8 mouse cellular contexts compared by ENCODE assay signal in the genomic region with DNA sequence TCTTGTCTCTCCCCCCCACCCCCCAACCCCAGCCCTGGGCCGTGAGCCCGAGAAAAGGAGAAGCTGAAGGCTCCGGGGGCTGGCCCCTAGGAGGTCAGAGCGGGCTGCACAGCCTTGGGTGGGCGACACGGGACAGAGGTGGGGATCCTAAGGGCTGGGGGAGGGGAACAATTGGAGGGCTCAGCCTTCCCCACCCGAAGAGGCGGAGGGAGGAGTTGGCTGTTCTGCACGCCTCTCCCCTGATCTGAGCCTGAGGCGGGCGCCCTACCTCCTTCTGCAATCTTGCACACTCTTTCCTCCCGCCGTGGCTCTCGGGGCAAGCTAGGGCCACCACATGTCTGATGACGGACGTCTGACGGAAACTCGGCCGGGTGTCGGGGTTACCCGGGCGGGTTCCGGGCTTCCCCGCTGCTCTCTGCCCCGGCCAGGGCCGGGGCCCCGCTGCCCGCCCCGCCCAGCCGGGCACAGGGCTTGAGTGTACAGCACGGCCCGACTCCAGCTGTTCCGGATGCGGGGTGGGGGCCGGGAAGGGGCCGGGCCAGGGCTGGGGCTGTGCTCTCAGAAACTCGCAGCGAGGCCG. TPM values are rescaled to one million over a fixed set of nuclear protein-coding genes. Genes with fewer than 3 reads are reported as not detected.
DNase-seq lines count a peak whose midpoint lies in the region; ATAC-seq and TF ChIP-seq lines count a peak whose summit lies in the region.

No protein-coding gene starts in this region.

- ATAC-seq in embryonic facial prominence, embryonic 11.5 days (replicated peaks; ENCODE audit: insufficient number of reproducible peaks, low FRiP score, low TSS enrichment, low read depth) = peak; percentile 67; the same call in 1 of the 2 replicates
- 0 out of 2 replicates have a peak, but pooled peaks have one; percentile 21 for ATAC-seq in heart, embryonic 16.5 days (replicated peaks; ENCODE audit: extremely low read depth, insufficient read depth, low FRiP score)
- peak; percentile 79 for ATAC-seq in limb, embryonic 14.5 days (ENCODE audit: low FRiP score, low read depth)

- peaks cover 6% of the 10 kb centered on the region; the same call in 1 of the 2 replicates for H3K4me1 ChIP-seq in embryonic facial prominence, embryonic 11.5 days (ENCODE audit: control insufficient read depth, insufficient read depth, low read length)
- H3K4me1 ChIP-seq in heart, embryonic 16.5 days (ENCODE audit: control insufficient read depth, insufficient read depth, low read length) = peaks cover 16% of the 10 kb centered on the region
- peaks cover 11% of the 10 kb centered on the region for H3K4me1 ChIP-seq in limb, embryonic 14.5 days (ENCODE audit: control insufficient read depth, insufficient read depth, low read length)

- H3K9ac ChIP-seq in embryonic facial prominence, embryonic 11.5 days (replicated peaks; ENCODE audit: low read length) = peak overlapping the region; percentile 18; the same call in 1 of the 2 replicates
- no peak overlapping the region for H3K9ac ChIP-seq in heart, embryonic 16.5 days (ENCODE audit: low read length)
- H3K9ac ChIP-seq in limb, embryonic 14.5 days (ENCODE audit: low read depth, low read length, severe bottlenecking) = peak overlapping the region; percentile 32; the same call in 1 of the 2 replicates

- WGBS in embryonic facial prominence, embryonic 11.5 days = under 1% methylated on average over 31 of the region's 39 CpGs
- WGBS in heart, embryonic 16.5 days = under 1% methylated on average over 39 of the region's 39 CpGs
- under 1% methylated on average over 35 of the region's 39 CpGs for WGBS in limb, embryonic 14.5 days

- no peaks in the 10 kb centered on the region for H3K9me3 ChIP-seq in embryonic facial prominence, embryonic 11.5 days (replicated peaks; ENCODE audit: control insufficient read depth, low read length)
- H3K9me3 ChIP-seq in heart, embryonic 16.5 days (replicated peaks; ENCODE audit: control insufficient read depth, low read length) = no peaks in the 10 kb centered on the region
- no peaks in the 10 kb centered on the region for H3K9me3 ChIP-seq in limb, embryonic 14.5 days (ENCODE audit: control insufficient read depth, low read length)

- no peak for TF ChIP-seq POLR2A in limb, embryonic 14.5 days (IDR thresholded peaks at IDR 0.05; ENCODE audit: borderline replicate concordance, extremely low read depth, insufficient read depth, insufficient read length)

- DNase-seq in heart, adult 18-20 months = peak; percentile 40 to 63
- no peak for DNase-seq in heart, adult 8-10 months (ENCODE audit: low spot score)
- DNase-seq in embryonic facial prominence, embryonic 11.5 days (ENCODE audit: low spot score) = peak; percentile 60
- peak; percentile 67 for DNase-seq in limb, embryonic 14.5 days (ENCODE audit: low spot score)
- DNase-seq in natural killer cell, adult 2 months (ENCODE audit: low spot score in 2 of 2) = peak; percentile 80 to 84
- no peak for DNase-seq in right cerebral cortex, postnatal 4 days
- DNase-seq in urinary bladder, adult 2 months (ENCODE audit: low spot score) = no peak

- H3K4me2 ChIP-seq in embryonic facial prominence, embryonic 11.5 days (ENCODE audit: low read depth, low read length) = peak overlapping the region; percentile 50
- H3K4me2 ChIP-seq in heart, embryonic 16.5 days (ENCODE audit: low read depth, low read length) = peak overlapping the region; percentile 62
- H3K4me2 ChIP-seq in limb, embryonic 14.5 days (replicated peaks; ENCODE audit: low read depth, low read length, severe bottlenecking) = peak overlapping the region; percentile 51

- peaks cover 88% of the 10 kb centered on the region for H3K27me3 ChIP-seq in embryonic facial prominence, embryonic 11.5 days (ENCODE audit: control insufficient read depth, insufficient read depth, low read length)
- peaks cover 76% of the 10 kb centered on the region for H3K27me3 ChIP-seq in heart, embryonic 16.5 days (ENCODE audit: control insufficient read depth, insufficient read depth, low read length)
- peaks cover 93% of the 10 kb centered on the region for H3K27me3 ChIP-seq in limb, embryonic 14.5 days (ENCODE audit: control insufficient read depth, insufficient read depth, low read length)

- H3K36me3 ChIP-seq in embryonic facial prominence, embryonic 11.5 days (replicated peaks; ENCODE audit: control insufficient read depth, insufficient read depth, low read depth, low read length) = no peaks in the 10 kb centered on the region
- H3K36me3 ChIP-seq in heart, embryonic 16.5 days (ENCODE audit: control insufficient read depth, insufficient read depth) = no peaks in the 10 kb centered on the region
- no peaks in the 10 kb centered on the region for H3K36me3 ChIP-seq in limb, embryonic 14.5 days (ENCODE audit: control insufficient read depth, insufficient read depth, low read length)

- H3K27ac ChIP-seq in embryonic facial prominence, embryonic 11.5 days (replicated peaks; ENCODE audit: low read depth, low read length) = no peak overlapping the region
- no peak overlapping the region for H3K27ac ChIP-seq in heart, embryonic 16.5 days (ENCODE audit: low read length)
- H3K27ac ChIP-seq in limb, embryonic 14.5 days (replicated peaks; ENCODE audit: low read depth, low read length) = no peak overlapping the region

- peak overlapping the region; percentile 27 for H3K4me3 ChIP-seq in embryonic facial prominence, embryonic 11.5 days (ENCODE audit: low read depth, low read length)
- H3K4me3 ChIP-seq in heart, embryonic 16.5 days (ENCODE audit: low read length) = peak overlapping the region; percentile 47
- peak overlapping the region; percentile 35 for H3K4me3 ChIP-seq in limb, embryonic 14.5 days (replicated peaks; ENCODE audit: low read length)

RNA-seq across cellular contexts. Expression of gene Lbx1, which starts 0.8 kb away (rescaled TPM):
- under 1 TPM in 1 of 2 experiments, not detected in 1; 0.18 TPM for total RNA-seq in heart, adult 18-20 months (2021)
- under 1 TPM in 1 of 4 experiments, not detected in 3; 0.17 TPM for total RNA-seq in heart, adult 8-10 months (2022)
- 0.48 and 0.78 TPM in 2 replicates for polyA plus RNA-seq in embryonic facial prominence, embryonic 11.5 days (2014; fragmentation: Nextera tagmentation; extraction: Ambion mirVana)
- not detected in 2 replicates for polyA plus RNA-seq in heart, embryonic 16.5 days (2015; fragmentation: Nextera tagmentation; extraction: Ambion mirVana)
- polyA plus RNA-seq in limb, embryonic 14.5 days (2012; rRNA removed) = 2.7 and 3.9 TPM in 2 replicates
- 1.4 and 2.2 TPM in 2 replicates for polyA plus RNA-seq in limb, embryonic 14.5 days (2014; fragmentation: Nextera tagmentation; extraction: Ambion mirVana)
- 0.03 and 0.11 TPM in 2 replicates for polyA plus RNA-seq in urinary bladder, adult 2 months (2012; rRNA removed)

Comparison
In these comparisons a context has a peak if more than half of its experiments do, and no peak if none do; other contexts are left out.
1. DNase-seq: peak in heart, adult 18-20 months (2 of 2), embryonic facial prominence, embryonic 11.5 days (single experiment), limb, embryonic 14.5 days (single experiment) and natural killer cell, adult 2 months (2 of 2); none in heart, adult 8-10 months (single experiment), right cerebral cortex, postnatal 4 days (single experiment) and urinary bladder, adult 2 months (single experiment).
2. ATAC-seq: peak in every context shown above with its lines; median percentile 79 in limb, embryonic 14.5 days; 67 in embryonic facial prominence, embryonic 11.5 days; 21 in heart, embryonic 16.5 days.
3. Peak in every context shown above with its lines, with median percentiles within 50 percentile points of each other: H3K4me2 ChIP-seq and H3K4me3 ChIP-seq.